Mouse (Mus musculus) layer of hippocampus, postnatal 36 days (tissue): Measurements from ENCODE around the gene Msl1. TPM values are rescaled to one million over a fixed set of nuclear protein-coding genes. Genes with fewer than 3 reads are reported as not detected.

Experiments used
- DNase-seq, 2 experiments: peaks; one replicate each; pipeline ENCODE4 v3.0.0; 2022
- total RNA-seq, 2 experiments: library from RNA; stranded (reverse); gene quantifications; 2 replicates each; pipeline ENCODE4 v1.2.3; 2021

Msl1 gene
- total RNA-seq, 2 experiments from 2014 or later = 185 to 187 TPM

DNA sequence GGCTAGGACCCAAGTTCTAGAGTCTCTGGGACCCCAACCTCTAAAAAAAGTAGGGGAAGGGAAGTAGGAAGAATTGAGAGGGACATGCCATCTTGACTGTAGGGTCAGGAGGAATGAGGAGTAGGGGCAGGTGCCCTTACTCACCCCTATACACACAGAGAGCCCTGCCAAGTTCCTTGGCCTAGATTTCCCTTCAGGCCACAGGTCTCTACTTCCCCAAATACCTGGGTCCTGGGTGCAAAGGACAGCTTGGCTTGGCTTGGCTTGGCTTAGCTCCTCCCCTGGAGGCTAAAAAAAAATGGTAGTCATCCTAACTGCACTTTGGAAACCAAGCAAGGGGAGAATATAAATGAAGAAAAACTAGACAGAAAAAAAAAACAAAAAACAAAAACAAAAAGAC lies 30.6 kb upstream of the Msl1 start:
- no peak for DNase-seq

GRCm38 (mm10) chr11:98765421-98766309 lies 29.7 kb upstream of the Msl1 start:
- no peak for DNase-seq

- no peak for DNase-seq
These were observed 29.0 kb upstream of the Msl1 start for GRCm38 (mm10) chr11:98766346-98766745.

DNA sequence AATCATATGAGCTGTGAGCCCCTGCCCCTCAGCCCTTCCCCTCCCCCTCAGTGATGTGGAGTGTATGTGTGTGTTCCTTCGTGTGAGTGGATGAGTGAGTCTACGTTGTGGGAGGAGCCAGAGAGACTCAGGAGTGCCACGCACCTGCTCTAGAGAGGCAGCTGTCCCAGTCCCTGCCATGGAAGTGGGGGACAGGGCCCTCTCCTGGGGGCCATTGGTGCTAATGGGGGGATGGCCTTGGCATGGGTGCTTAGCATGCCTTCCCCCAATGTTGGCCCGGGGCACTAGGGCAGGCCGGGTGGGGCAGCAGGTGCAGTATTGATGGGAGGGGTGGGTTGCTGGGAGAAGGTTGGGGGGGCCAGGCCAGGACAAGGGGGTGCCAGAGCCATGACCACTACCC lies 28.5 kb upstream of the Msl1 start:
- no peak for DNase-seq

GRCm38 (mm10) chr11:98767276-98767675 lies 28.0 kb upstream of the Msl1 start:
- DNase-seq = no peak

DNA sequence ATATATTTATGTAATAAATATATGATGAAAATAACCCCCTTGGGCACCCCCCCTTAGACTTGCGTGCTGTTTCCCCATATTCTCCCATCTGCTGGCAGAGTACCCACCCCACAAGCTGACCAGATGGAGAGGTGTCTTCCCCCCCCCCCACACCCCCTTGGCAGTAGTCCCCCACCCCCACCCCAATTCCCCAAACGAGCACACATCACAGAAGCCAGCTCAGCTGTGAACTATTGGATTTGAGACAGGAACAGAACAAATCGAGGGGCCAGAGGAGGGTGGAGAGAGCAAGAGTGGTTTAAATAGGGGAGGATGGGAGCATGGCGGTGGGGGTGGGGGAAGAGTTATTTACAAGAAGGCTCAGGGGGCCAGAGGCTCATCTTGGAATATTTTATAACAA lies 27.6 kb upstream of the Msl1 start:
- DNase-seq = no peak

GRCm38 (mm10) chr11:98768127-98769006 lies 26.9 kb upstream of the Msl1 start:
- no peak for DNase-seq

GRCm38 (mm10) chr11:98769007-98769954 lies 26.0 kb upstream of the Msl1 start:
- no peak for DNase-seq

- peak; percentile 27 to 76 for DNase-seq
These were observed 25.0 kb upstream of the Msl1 start for GRCm38 (mm10) chr11:98770096-98770975.

- peak in 1 of 2 experiments; percentile 36 for DNase-seq
These were observed 24.2 kb upstream of the Msl1 start for GRCm38 (mm10) chr11:98771131-98771530.

DNA sequence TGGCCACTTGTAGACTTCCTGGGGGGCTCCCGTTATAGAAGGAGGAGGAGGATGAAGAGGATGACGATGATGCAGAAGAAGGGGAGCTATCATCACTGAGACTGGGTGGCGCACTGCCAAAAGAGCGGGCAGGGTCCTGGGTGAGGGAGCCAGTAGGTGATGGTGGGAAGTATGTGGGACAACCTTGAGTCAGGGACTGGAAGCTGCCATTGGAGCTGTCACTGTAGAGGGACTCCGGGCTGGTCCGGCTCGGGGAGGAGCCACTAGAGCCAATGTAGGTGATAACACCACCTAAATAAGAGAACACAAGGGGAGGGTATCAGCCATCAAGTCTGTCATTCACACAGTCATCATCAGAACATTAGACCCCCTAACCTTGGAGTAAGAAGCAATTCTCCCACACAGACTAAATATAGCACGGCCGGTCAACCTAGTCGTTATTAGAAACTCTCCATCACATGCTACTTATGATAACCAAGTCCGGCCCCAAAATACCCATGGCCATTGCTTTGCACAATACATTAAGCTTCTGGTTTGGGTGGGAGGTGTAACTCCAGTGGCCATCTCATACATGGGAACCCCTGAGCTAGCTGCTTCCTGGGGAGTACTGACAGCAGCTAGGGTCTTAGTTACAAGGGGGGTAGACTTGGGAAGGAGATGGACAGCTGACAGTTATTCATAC lies 23.3 kb upstream of the Msl1 start:
- DNase-seq = peak in 1 of 2 experiments; percentile 38

GRCm38 (mm10) chr11:98772667-98773171 lies 22.6 kb upstream of the Msl1 start:
- no peak for DNase-seq

- DNase-seq = peak; percentile 100
These were observed 21.6 kb upstream of the Msl1 start for GRCm38 (mm10) chr11:98773635-98774295.

DNA sequence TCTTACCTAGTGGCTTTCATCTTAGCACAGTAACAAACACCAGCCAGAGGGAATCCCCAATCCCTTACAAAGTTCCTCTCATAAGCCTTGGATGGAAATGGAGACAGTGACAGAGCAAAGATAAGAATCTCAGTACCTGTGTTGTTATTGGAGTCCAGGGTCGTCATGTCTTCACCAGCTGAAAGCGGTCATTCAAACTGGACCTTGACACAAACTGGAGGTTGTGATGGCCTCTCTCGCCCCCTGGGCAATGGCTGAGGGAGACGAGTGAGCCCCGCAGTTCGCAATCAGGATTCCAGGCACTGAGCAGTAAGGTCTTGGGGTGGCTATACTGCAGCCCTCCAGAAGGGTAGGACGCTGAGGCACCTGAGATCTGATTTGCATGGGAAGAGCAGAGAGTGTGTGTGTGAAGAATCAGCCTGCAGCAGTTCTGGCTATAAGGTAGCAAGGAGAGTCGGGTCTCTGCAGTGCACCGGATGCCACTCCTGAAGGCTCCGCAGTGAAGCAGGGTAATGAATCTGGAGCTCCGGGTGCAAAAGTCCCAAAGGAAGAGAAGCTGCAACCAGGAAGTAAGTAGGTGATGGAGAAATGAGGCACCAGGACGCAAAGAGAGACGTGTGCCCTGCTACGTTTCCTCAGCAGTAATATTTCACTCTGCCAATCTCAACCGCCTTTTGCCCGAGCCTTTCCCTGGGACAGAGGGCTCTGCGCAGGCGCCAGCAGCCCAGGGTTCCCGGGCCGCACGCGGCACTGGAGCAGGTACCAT lies 20.6 kb upstream of the Msl1 start, which contains the start of gene Nr1d1:
Nr1d1 (minus strand) TSS at position 752 of the 766 bp plus-strand sequence.
- DNase-seq = peak in 1 of 2 experiments; percentile 37

DNA sequence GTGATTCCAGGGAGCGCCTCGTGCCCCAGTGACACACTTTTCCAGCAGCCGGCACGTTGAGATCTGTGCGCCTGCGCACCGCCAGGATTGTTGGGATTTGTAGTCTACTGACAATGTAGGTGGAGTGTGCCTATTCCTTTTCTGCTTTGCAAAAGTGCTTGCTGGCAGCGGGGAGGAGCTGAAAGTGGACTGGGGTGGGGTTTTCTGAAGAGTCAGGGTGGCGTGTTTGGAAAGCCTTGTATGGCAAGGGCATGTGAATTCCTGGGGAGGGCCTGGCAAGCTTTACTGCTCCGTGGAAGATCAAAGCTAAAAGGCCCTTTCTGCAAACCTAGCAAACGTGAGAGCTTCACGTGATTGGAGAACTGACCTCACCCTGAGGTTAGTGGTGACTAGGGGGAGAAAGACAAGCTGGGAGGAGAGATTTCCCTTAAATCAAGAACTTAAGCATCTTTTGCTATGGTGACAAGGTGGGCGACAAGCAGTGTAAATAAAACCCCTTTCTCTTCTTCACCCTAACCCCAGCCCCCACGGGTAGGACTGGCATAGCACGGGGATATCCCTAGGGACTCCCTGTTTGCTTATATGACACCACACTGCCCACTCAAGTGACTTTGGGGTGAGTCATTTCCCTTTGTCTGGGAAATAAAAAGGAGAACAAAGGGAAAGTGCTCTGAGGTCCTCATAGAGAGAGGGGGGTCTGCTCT lies 19.8 kb upstream of the Msl1 start:
- DNase-seq = peak; percentile 100

- DNase-seq = no peak
These were observed 19.1 kb upstream of the Msl1 start for GRCm38 (mm10) chr11:98776052-98776764.

DNA sequence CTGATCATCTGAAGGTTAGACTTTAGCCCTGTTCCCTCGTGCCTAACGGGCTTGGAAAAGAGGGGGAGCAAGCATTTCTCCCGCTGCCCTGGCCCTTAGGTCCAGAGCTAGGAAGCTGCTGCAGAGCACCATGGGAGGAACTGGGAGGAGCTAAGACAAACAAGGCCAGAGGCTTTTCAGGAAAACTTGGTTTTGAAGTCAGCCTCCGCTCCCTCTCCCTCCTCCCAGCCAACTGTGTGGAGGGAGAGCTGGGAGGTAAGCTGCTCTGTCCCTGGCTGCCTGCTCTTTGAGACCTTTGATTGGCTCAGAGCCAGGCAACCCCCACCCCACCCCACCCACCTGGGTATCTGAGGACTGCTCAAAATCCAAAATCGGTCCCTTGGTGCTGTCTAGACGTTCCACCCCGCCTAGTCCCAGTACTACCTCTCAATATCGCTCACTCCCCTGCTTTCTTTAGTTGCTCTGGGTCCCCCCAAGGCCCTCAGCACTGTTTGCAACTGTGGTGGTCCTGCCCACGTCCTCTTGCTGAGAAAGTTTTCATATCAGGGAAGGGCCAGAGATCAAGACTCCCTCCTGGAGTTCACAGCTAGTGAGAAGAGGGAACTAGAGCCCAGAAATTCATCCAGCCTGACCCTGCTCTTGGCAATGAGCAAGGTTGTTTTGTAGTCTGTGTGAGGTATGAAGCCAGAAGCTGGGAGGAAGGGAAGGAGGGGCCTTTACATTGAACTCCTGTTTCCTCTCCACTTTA lies 18.3 kb upstream of the Msl1 start:
- DNase-seq = no peak
